Mouse (Mus musculus): ENCODE results near the gene Aloxe3.

- TF ChIP-seq POLR2A (IDR thresholded peaks at IDR 0.05; ENCODE audit: borderline replicate concordance, control insufficient read depth, low read depth, low read length): no peak
- no peak for TF ChIP-seq CTCF (IDR thresholded peaks at IDR 0.05; ENCODE audit: control insufficient read depth, insufficient read depth, low read length)
Measured at GRCm38 (mm10) chr11:69128426-69129122, 2.9 kb downstream of the Aloxe3 start.

Measured in bone marrow, adult 2 months (tissue).